Mouse (Mus musculus) forebrain, embryonic 12.5 days (tissue): ENCODE measurements around the gene Ppp2r5c. TPM values are rescaled to one million over a fixed set of nuclear protein-coding genes. Genes with fewer than 3 reads are reported as not detected.
A peak's percentile ranks its signal among the peaks of the same experiment; 100 is the strongest.

ENCODE experiments used
- ATAC-seq: fragments of 200-750 bp; cut with Nextera tagmentation; 2 replicates; pipeline ENCODE4 v1.8.0; 2017; ENCODE audit warnings: moderate TSS enrichment; ENCODE audit not compliant: low FRiP score
- H3K27ac ChIP-seq: fragments of 300-500 bp; sonication (generic); 2 replicates; pipeline ENCODE4 v1.5.1; 2016; ENCODE audit warnings: mild to moderate bottlenecking
- H3K27me3 ChIP-seq: fragments of 300-500 bp; sonication (generic); 2 replicates; pipeline ENCODE4 v1.6.1; 2016; ENCODE audit warnings: mild to moderate bottlenecking
- H3K36me3 ChIP-seq: fragments of 300-500 bp; sonication (generic); replicated peaks from 2 replicates; pipeline ENCODE4 v1.6.1; 2016; ENCODE audit warnings: mild to moderate bottlenecking
- H3K4me1 ChIP-seq: fragments of 300-500 bp; sonication (generic); 2 replicates; pipeline ENCODE4 v1.6.1; 2016
- H3K4me2 ChIP-seq: fragments of 300-500 bp; sonication (generic); 2 replicates; pipeline ENCODE4 v1.6.1; 2016; ENCODE audit warnings: mild to moderate bottlenecking, moderate library complexity
- H3K4me3 ChIP-seq: fragments of 300-500 bp; sonication (generic); replicated peaks from 2 replicates; pipeline ENCODE4 v1.5.1; 2016; ENCODE audit warnings: mild to moderate bottlenecking
- H3K9ac ChIP-seq: fragments of 300-500 bp; sonication (generic); 2 replicates; pipeline ENCODE4 v1.6.1; 2016; ENCODE audit warnings: mild to moderate bottlenecking
- H3K9me3 ChIP-seq: fragments of 300-500 bp; sonication (generic); 2 replicates; pipeline ENCODE4 v1.6.1; 2016
- WGBS: fragments of 180-500 bp; shearing (Covaris S2); methylation state at CpG from one replicate; pipeline ENCODE4 v1.1.7; 2016; 5-methylcytosine and 5-hydroxymethylcytosine counted together
- polyA plus RNA-seq: library from polyadenylated mRNA; unstranded; fragments of >200 nt; fragmentation: Nextera tagmentation; extraction: Ambion mirVana; gene quantifications from 2 replicates; pipeline ENCODE4 v1.2.1, GENCODE M21; 2016

Gene Ppp2r5c
- polyA plus RNA-seq, 1 experiment from 2014 or later, result 157 TPM

DNA sequence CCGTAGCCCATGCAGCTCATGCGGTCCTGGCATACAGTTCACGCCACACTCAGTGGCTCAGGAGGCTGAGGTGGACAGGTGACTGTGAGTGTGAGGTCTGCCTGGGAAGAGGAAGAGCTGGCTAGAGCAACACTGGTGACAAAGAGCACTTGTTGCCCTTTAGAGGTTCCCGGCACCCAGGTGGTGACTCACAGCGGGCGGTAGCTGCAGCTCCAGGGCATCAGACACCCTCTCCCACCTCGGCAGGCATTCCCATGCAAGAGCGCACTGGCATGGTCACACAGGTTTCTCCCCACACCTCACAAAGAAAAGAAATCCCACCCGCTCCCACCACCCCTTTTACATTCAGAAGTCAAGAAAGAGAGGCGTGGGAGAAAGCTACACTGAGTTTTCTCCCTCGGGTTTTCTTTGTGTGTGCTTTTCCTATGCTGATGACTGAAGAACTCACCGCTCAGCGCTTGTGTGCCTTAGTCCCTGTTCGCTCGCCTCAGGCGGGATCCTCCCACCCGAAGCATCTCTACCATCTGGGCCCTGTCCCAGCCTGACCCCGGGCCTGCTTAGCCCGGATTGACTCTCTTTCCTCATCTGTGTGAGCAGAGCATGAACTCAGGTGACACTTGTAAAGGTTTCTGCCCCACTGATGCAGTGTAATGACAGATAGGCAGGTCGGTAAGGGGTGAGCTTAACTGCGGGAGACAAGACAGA lies 108.8 kb downstream of the Ppp2r5c start:
- H3K27me3 ChIP-seq, result no peaks in the 10 kb centered on the region
- H3K4me3 ChIP-seq, result no peak overlapping the region
- no peak for ATAC-seq
- H3K9ac ChIP-seq, result no peak overlapping the region
- H3K27ac ChIP-seq, result no peak overlapping the region
- no peaks in the 10 kb centered on the region for H3K4me1 ChIP-seq
- WGBS, result 92% methylated on average over 21 of the region's 21 CpGs
- peaks cover 89% of the 10 kb centered on the region for H3K36me3 ChIP-seq
- H3K9me3 ChIP-seq, result no peaks in the 10 kb centered on the region
- no peak overlapping the region for H3K4me2 ChIP-seq

DNA sequence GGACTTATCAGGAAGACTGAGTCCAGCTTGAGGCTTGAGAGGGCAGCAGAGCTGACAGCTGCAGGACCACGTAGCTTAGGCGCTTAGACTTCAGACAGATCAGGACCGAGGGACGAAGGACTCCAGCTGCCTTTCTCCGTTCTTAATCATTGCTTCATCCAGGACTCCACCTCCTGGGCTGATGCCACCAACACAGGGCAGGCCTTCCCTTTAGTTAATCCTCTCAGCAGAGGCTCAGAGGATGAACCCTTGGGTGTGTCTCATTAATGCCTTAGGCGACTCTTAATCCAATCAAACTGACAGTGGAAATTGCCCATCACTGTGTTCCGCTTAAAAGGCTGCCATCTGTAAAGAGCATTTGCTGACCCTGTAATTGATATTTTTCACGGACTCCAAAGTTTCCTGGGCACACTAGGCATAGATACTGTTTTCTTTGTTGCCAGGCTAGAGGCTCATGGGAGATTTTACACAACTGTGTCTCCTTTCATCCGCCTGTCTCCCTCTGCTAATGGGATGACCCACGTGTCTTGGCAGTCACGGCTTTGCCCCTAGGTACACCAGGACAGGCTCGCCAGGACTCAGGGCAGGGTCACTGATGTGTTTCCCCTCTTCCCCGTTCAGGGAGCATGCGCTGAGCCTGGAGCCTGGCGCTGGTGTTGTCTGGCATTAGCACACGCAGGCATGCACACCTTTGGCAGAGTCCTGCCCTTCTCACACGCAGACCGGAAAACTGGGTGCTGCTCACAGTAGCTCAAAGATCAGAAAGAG lies 110.1 kb downstream of the Ppp2r5c start:
- WGBS, result 69% methylated on average over 18 of the region's 18 CpGs

DNA sequence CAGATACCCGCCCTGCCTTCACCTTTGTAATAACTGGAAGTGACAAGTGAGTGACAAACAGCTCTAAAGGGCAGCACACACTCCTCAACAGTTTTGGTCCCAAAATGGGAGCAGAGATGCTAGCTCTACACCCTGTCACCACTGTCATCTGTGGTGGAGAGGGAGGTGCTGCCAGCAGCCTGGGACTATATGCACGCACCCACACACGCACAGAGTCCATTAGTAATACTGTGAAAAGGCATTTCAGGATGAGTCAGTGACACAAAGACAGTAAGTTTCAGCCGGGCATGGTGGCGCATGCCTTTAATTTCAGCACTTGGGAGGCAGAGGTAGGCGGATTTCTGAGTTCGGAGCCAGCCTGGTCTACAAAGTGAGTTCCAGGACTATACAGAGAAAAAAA lies 111.3 kb downstream of the Ppp2r5c start:
- 95% methylated on average over 7 of the region's 7 CpGs for WGBS
- H3K36me3 ChIP-seq, result peaks cover 84% of the 10 kb centered on the region
- H3K4me1 ChIP-seq, result no peaks in the 10 kb centered on the region; the same call in 1 of the 2 replicates
- ATAC-seq, result no peak
- no peak overlapping the region for H3K4me2 ChIP-seq
- H3K27ac ChIP-seq, result no peak overlapping the region
- no peaks in the 10 kb centered on the region for H3K9me3 ChIP-seq
- H3K27me3 ChIP-seq, result no peaks in the 10 kb centered on the region
- no peak overlapping the region for H3K9ac ChIP-seq
- H3K4me3 ChIP-seq, result no peak overlapping the region

More for the DNA sequence above, 110.1 kb downstream of the Ppp2r5c start:
- ATAC-seq, result no peak
- H3K27ac ChIP-seq, result no peak overlapping the region
- H3K36me3 ChIP-seq, result peaks cover 85% of the 10 kb centered on the region
- H3K27me3 ChIP-seq, result no peaks in the 10 kb centered on the region
- H3K4me3 ChIP-seq, result no peak overlapping the region
- H3K9ac ChIP-seq, result no peak overlapping the region
- no peak overlapping the region for H3K4me2 ChIP-seq
- H3K9me3 ChIP-seq, result no peaks in the 10 kb centered on the region
- H3K4me1 ChIP-seq, result no peaks in the 10 kb centered on the region

DNA sequence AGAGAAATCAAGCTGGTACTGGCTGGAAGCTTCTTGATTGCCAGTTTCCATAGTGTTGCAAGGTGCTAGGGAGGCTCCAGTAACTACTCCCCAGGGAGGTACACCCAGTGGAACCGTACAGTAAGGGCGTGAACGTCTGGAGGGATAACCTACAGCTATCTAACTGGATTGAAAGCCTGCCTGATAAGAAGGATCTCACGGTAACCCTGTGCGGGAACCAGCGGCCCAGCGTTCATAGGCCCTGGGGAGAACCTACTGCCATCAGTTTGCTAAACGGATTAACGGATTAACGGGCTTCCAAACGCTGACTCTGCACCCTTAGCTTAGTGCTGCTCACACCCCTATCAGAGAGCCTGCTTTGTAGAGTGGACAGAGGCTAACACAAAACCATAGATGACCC lies 116.5 kb downstream of the Ppp2r5c start:
- Histone ChIP-seq H3K36me3 (peaks cover 73% of the 10 kb centered on the region), H3K4me2 (no peak overlapping the region), H3K4me1 (no peaks in the 10 kb centered on the region; the same call in 1 of the 2 replicates), H3K9ac (no peak overlapping the region), H3K4me3 (no peak overlapping the region), H3K27ac (no peak overlapping the region), H3K27me3 (no peaks in the 10 kb centered on the region), H3K9me3 (no peaks in the 10 kb centered on the region)
- WGBS, result 76% methylated on average over 11 of the region's 11 CpGs
- ATAC-seq, result no peak

DNA sequence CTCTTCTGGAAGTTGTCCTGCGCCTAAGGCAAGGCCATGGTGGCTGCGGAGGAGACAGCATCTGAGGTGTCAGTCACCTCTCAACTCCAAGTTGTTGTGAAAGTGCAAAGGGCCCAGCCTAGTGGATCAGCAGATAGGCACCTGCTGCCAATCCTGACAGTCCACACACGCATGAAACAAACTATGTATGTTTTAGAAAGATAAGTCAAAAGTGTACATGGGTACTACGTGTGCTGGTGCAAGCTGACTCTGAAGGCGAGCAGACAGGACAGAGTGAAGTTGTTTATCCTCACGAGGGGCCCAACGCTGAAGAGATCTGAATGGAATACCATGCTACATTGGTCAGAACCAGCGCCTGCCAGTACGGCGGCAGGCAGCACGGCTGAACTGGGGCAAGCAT lies 117.9 kb downstream of the Ppp2r5c start:
- WGBS, result 95% methylated on average over 11 of the region's 11 CpGs
- Histone ChIP-seq H3K27me3 (no peaks in the 10 kb centered on the region), H3K9me3 (no peaks in the 10 kb centered on the region), H3K9ac (no peak overlapping the region), H3K36me3 (peaks cover 73% of the 10 kb centered on the region), H3K4me3 (no peak overlapping the region), H3K4me2 (no peak overlapping the region), H3K27ac (no peak overlapping the region), H3K4me1 (no peaks in the 10 kb centered on the region; the same call in 1 of the 2 replicates)
- no peak for ATAC-seq

DNA sequence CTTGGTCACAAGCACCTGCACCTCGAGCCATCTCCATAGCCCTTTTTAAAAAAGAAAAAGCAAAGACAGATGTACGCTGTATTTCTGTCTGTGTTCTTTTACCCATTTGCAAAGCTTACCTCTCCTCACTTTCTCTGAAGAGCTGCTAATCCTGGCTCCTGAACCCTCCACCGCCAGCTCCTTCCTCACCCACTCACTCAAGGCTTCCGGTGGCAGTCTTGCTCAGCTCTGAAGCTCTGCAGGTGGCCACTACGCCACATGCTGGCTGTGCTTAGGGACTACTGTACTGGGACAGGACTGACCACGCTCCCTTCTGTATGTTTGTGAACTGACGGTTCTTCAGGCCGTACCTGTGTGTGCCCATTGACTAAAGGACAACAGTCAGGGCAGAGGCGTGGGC lies 119.4 kb downstream of the Ppp2r5c start:
- Histone ChIP-seq H3K4me3 (no peak overlapping the region), H3K36me3 (peaks cover 77% of the 10 kb centered on the region), H3K9ac (no peak overlapping the region), H3K4me1 (no peaks in the 10 kb centered on the region; the same call in 1 of the 2 replicates), H3K4me2 (no peak overlapping the region), H3K9me3 (no peaks in the 10 kb centered on the region), H3K27ac (no peak overlapping the region), H3K27me3 (no peaks in the 10 kb centered on the region)
- ATAC-seq, result no peak
- 95% methylated on average over 9 of the region's 9 CpGs for WGBS

DNA sequence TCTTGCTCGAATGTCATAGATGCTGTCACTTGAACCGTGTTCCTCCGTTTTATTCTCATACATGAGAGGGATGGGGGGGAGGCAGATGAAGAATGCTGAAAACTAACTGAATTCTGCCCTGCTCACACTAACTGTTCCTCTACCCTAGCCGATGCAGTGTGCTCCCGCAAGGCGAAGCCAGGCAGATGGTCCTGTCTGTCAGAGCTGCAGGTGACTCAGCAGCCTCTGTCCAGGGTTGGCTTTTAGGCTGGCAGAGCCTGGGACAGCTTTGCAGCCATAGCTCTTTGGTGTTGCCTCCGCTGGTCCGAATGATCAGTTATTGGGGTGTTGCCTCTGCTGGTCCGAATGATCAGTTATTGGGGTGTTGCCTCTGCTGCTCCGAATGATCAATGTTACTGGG lies 124.1 kb downstream of the Ppp2r5c start:
- ATAC-seq, result no peak
- no peak overlapping the region for H3K4me2 ChIP-seq
- H3K4me1 ChIP-seq, result no peaks in the 10 kb centered on the region
- peaks cover 72% of the 10 kb centered on the region for H3K36me3 ChIP-seq
- no peak overlapping the region for H3K27ac ChIP-seq
- WGBS, result 94% methylated on average over 10 of the region's 10 CpGs
- no peaks in the 10 kb centered on the region for H3K27me3 ChIP-seq
- no peaks in the 10 kb centered on the region for H3K9me3 ChIP-seq
- no peak overlapping the region for H3K9ac ChIP-seq
- no peak overlapping the region for H3K4me3 ChIP-seq

DNA sequence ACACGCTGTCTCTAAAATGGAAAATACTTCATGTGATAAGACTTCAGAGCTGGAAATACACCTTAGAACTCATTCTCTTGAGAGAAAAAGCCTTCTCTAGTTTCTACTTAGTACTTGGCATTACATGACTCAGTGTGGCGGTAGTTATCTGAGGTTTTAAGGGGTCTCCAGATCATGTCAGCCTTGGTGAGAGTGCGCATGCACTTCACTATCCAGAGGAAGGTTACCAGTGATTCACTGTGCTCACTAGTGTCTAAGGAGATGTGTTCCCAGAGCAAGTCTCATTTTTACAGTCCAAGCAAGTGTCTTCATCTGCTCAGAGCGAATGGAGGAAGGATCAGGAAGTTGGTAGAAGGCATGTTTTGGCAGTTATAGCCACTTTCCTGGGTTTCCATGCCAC lies 125.4 kb downstream of the Ppp2r5c start:
- H3K4me2 ChIP-seq, result no peak overlapping the region
- no peak overlapping the region for H3K4me3 ChIP-seq
- H3K9me3 ChIP-seq, result no peaks in the 10 kb centered on the region
- ATAC-seq, result no peak
- H3K4me1 ChIP-seq, result no peaks in the 10 kb centered on the region
- WGBS, result 98% methylated on average over 4 of the region's 4 CpGs
- no peaks in the 10 kb centered on the region for H3K27me3 ChIP-seq
- H3K36me3 ChIP-seq, result peaks cover 60% of the 10 kb centered on the region
- no peak overlapping the region for H3K9ac ChIP-seq
- H3K27ac ChIP-seq, result no peak overlapping the region

DNA sequence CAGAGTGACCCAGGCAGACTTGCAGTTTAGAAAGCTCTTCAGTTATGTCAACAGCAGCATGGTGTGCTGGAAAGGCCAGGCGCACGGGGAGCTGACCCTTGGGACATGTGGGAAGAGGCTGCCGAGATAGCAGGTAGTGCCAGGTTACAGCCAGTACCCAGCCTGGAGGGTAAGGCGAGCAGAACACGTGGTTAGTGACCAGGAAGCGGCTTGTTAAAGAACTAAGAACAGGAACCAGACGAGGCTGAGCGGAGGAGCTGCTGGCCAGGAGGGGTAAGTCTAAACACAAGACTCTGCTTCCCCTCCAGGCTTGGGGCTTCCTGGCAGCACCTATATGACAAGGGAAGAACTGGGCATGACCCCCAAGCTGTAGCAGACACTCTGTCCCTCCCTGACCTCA lies 126.7 kb downstream of the Ppp2r5c start:
- Histone ChIP-seq H3K4me3 (no peak overlapping the region), H3K4me2 (no peak overlapping the region), H3K36me3 (peaks cover 48% of the 10 kb centered on the region), H3K4me1 (no peaks in the 10 kb centered on the region), H3K9ac (no peak overlapping the region), H3K27ac (no peak overlapping the region), H3K27me3 (no peaks in the 10 kb centered on the region), H3K9me3 (no peaks in the 10 kb centered on the region)
- ATAC-seq, result no peak
- WGBS, result 88% methylated on average over 8 of the region's 8 CpGs

DNA sequence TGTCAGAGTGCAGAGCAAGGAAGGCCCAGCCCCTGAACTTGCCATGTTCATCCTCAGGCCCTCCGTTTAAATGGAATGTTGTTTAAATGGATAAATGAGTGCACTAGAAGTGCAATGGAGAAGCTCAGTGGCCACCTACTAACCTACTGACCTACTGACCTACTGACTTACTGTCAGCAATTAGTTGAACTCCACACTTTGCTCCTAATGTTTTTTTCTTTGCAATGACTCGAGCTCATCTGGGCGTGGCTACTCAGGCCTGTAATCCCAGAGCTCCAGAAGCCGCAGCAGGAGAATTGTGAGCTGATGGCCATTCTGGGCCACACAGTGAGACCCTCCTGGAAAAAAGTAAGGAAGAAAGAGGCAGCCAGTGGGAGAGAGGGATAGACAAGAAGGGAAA lies 129.0 kb downstream of the Ppp2r5c start:
- Histone ChIP-seq H3K9ac (no peak overlapping the region), H3K9me3 (no peaks in the 10 kb centered on the region), H3K36me3 (peaks cover 39% of the 10 kb centered on the region), H3K4me1 (no peaks in the 10 kb centered on the region), H3K27ac (no peak overlapping the region), H3K4me3 (no peak overlapping the region), H3K27me3 (no peaks in the 10 kb centered on the region), H3K4me2 (no peak overlapping the region)
- 77% methylated on average over 4 of the region's 4 CpGs for WGBS
- ATAC-seq, result no peak

DNA sequence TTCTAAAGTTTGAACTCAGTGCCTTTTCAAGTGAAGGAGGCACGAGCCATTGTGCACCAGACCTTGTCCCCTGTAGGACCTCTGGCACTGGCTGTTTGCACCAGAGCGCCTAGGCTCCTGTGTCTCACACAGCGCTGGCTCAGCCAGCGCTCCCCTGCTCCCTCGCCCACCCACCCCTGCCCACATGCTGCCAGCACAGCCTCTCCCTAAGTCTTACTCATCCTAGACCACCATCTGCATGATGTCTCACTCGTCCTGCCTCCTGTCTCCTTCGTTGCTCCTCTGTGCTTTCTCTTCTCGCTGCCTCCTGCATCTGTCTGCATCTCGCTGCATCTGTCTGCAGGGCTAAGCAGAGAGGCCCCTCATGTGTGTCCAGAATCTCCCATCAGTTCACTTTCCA lies 131.4 kb downstream of the Ppp2r5c start:
- no peaks in the 10 kb centered on the region for H3K27me3 ChIP-seq
- no peak overlapping the region for H3K4me3 ChIP-seq
- peaks cover 26% of the 10 kb centered on the region for H3K36me3 ChIP-seq
- no peaks in the 10 kb centered on the region for H3K9me3 ChIP-seq
- ATAC-seq, result no peak
- WGBS, result 89% methylated on average over 9 of the region's 9 CpGs
- no peak overlapping the region for H3K9ac ChIP-seq
- no peak overlapping the region for H3K27ac ChIP-seq
- H3K4me1 ChIP-seq, result no peaks in the 10 kb centered on the region
- H3K4me2 ChIP-seq, result no peak overlapping the region

DNA sequence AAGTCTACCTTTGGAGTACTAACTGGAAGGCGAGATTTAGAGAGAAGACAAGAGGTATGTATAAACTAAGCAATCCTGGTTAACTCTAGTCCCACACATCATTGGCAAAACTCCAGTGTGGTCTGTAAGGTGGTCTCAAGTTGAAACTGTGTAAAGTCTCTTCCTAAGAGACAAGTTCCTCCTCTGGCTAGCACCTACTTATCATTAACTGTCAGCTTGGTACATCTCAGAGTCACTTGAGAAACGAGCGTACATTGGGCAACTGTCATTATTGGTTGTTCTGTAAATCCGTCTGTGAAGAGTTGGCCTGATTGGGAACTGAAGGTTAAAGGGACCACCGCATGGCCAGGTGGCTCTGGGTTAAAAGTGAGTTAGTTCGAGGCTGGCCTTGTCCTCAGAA lies 141.7 kb downstream of the Ppp2r5c start:
- H3K9ac ChIP-seq, result no peak overlapping the region
- peaks cover 15% of the 10 kb centered on the region for H3K4me1 ChIP-seq
- no peak overlapping the region for H3K4me2 ChIP-seq
- H3K4me3 ChIP-seq, result no peak overlapping the region
- H3K9me3 ChIP-seq, result no peaks in the 10 kb centered on the region
- 78% methylated on average over 6 of the region's 6 CpGs for WGBS
- no peak for ATAC-seq
- H3K27me3 ChIP-seq, result no peaks in the 10 kb centered on the region
- H3K27ac ChIP-seq, result no peak overlapping the region
- H3K36me3 ChIP-seq, result no peaks in the 10 kb centered on the region

DNA sequence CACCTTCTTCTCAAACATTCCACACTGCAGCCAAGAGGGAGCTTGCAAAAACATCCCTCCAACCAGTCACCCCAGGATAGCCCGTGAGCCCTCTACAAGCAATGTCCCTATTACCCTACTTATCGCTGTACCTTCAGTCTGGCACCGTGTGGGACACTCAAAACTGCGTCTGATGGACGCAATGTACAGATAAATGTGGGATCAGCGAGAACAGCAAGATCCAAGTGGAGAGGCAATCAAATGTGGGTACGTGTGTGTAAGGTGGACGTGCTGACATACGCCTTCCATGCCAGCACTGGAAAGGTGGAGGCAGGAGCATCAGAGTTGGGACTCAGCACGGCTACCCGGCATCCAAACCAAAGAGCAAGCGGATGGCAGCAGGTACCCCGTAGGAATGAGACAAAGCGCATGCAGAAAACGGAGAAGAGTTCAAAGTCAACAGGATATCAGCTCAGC lies 143.9 kb downstream of the Ppp2r5c start:
- H3K36me3 ChIP-seq, result no peaks in the 10 kb centered on the region
- peaks cover 15% of the 10 kb centered on the region for H3K4me1 ChIP-seq
- H3K27me3 ChIP-seq, result no peaks in the 10 kb centered on the region
- peak overlapping the region; percentile 89 for H3K27ac ChIP-seq
- H3K9ac ChIP-seq, result peak overlapping the region; percentile 84
- no peaks in the 10 kb centered on the region for H3K9me3 ChIP-seq
- peak overlapping the region; percentile 97 for H3K4me2 ChIP-seq
- H3K4me3 ChIP-seq, result peak overlapping the region; percentile 85
- WGBS, result 2% methylated on average over 15 of the region's 15 CpGs
- ATAC-seq, result no peak
